Mouse (Mus musculus): Measurements from ENCODE around the gene Lcp1.

Lcp1 gene

DNA sequence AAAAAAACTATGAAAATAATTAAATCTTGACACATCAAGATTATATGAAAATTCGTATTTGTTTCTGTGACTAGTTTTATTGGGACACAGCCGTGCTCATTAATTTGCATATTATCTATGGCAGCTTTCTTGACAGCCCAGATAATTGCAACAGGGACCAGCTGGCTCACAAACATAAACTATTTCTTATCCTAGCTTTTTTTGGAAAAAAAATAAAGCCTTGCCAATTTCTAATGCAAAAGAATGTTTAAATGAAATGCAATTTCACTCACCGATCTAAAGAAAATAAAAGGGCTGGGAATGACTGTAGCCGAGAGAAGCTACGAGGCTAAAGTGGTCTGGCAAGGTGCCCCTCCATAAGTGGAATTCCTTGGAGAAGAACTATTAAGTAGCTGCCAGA, 149.5 kb downstream of the Lcp1 start:
- DNase-seq (ENCODE audit: low spot score): no peak
